Mouse (Mus musculus): ENCODE measurements around the gene Capns1. TPM values are rescaled to one million over a fixed set of nuclear protein-coding genes. Genes with fewer than 3 reads are reported as not detected.
"Not testable (repeated sequence)": the region's sequence is repeated elsewhere in the genome, so short reads cannot be mapped to it uniquely, and the experiment has no call there.

Capns1 gene
- polyA plus RNA-seq, 1 experiment = not detected

GRCm38 (mm10) chr7:30211025-30211424 lies 12.4 kb upstream of the Capns1 start:
- WGBS = 46% methylated on average over 4 of the region's 4 CpGs
- H3K27ac ChIP-seq (ENCODE audit: insufficient read depth, low read depth, low read length) = no peak overlapping the region
- no peak for TF ChIP-seq POLR2A (IDR thresholded peaks at IDR 0.05; ENCODE audit: insufficient read depth, low read depth, low read length)
- no peak overlapping the region for H3K4me3 ChIP-seq (ENCODE audit: insufficient read depth, low read depth, low read length)
- H3K4me1 ChIP-seq (ENCODE audit: control insufficient read depth, insufficient read depth, low read length) = no peaks in the 10 kb centered on the region

GRCm38 (mm10) chr7:30206364-30206763 lies 7.8 kb upstream of the Capns1 start:
- H3K27ac ChIP-seq (ENCODE audit: insufficient read depth, low read depth, low read length); H3K4me1 ChIP-seq (ENCODE audit: control insufficient read depth, insufficient read depth, low read length); H3K4me3 ChIP-seq (ENCODE audit: insufficient read depth, low read depth, low read length): not testable (repeated sequence)
- WGBS = 50% methylated on average over 5 of the region's 5 CpGs

- Histone ChIP-seq H3K4me3 (ENCODE audit: insufficient read depth, low read depth, low read length) (no peak overlapping the region), H3K27ac (ENCODE audit: insufficient read depth, low read depth, low read length) (no peak overlapping the region), H3K4me1 (ENCODE audit: control insufficient read depth, insufficient read depth, low read length) (no peaks in the 10 kb centered on the region)
- 3% methylated on average over 2 of the region's 2 CpGs for WGBS
- no peak for TF ChIP-seq POLR2A (IDR thresholded peaks at IDR 0.05; ENCODE audit: insufficient read depth, low read depth, low read length)
- no peak for TF ChIP-seq CTCF (IDR thresholded peaks at IDR 0.05; ENCODE audit: insufficient read depth, low read depth, low read length)
These were observed 6.8 kb upstream of the Capns1 start for GRCm38 (mm10) chr7:30205383-30205782.

GRCm38 (mm10) chr7:30204380-30204779 lies 5.8 kb upstream of the Capns1 start:
- 29% methylated on average over 8 of the region's 8 CpGs for WGBS
- Histone ChIP-seq H3K27ac (ENCODE audit: insufficient read depth, low read depth, low read length) (no peak overlapping the region), H3K4me3 (ENCODE audit: insufficient read depth, low read depth, low read length) (no peak overlapping the region), H3K4me1 (ENCODE audit: control insufficient read depth, insufficient read depth, low read length) (no peaks in the 10 kb centered on the region)
- TF ChIP-seq POLR2A (IDR thresholded peaks at IDR 0.05; ENCODE audit: insufficient read depth, low read depth, low read length) (no peak), CTCF (IDR thresholded peaks at IDR 0.05; ENCODE audit: insufficient read depth, low read depth, low read length) (no peak)

- 80% methylated on average over 11 of the region's 11 CpGs for whole genome bisulfite sequencing
- TF ChIP-seq POLR2A (IDR thresholded peaks at IDR 0.05; ENCODE audit: insufficient read depth, low read depth, low read length) (no peak), CTCF (IDR thresholded peaks at IDR 0.05; ENCODE audit: insufficient read depth, low read depth, low read length) (no peak)
- Histone ChIP-seq H3K27ac (ENCODE audit: insufficient read depth, low read depth, low read length) (no peak overlapping the region), H3K4me1 (ENCODE audit: control insufficient read depth, insufficient read depth, low read length) (no peaks in the 10 kb centered on the region), H3K4me3 (ENCODE audit: insufficient read depth, low read depth, low read length) (no peak overlapping the region)
These were observed 4.5 kb upstream of the Capns1 start for GRCm38 (mm10) chr7:30202895-30203690.

- H3K4me1 ChIP-seq (ENCODE audit: control insufficient read depth, insufficient read depth, low read length); H3K4me3 ChIP-seq (ENCODE audit: insufficient read depth, low read depth, low read length); H3K27ac ChIP-seq (ENCODE audit: insufficient read depth, low read depth, low read length): not testable (repeated sequence)
- 96% methylated on average over 5 of the region's 5 CpGs for WGBS
These were observed 2.0 kb upstream of the Capns1 start for GRCm38 (mm10) chr7:30200661-30201060.

GRCm38 (mm10) chr7:30200200-30200599 lies 1.6 kb upstream of the Capns1 start:
- TF ChIP-seq CTCF (IDR thresholded peaks at IDR 0.05; ENCODE audit: insufficient read depth, low read depth, low read length) (no peak), POLR2A (IDR thresholded peaks at IDR 0.05; ENCODE audit: insufficient read depth, low read depth, low read length) (no peak)
- Histone ChIP-seq H3K4me3 (ENCODE audit: insufficient read depth, low read depth, low read length) (no peak overlapping the region), H3K27ac (ENCODE audit: insufficient read depth, low read depth, low read length) (no peak overlapping the region), H3K4me1 (ENCODE audit: control insufficient read depth, insufficient read depth, low read length) (no peaks in the 10 kb centered on the region)
- WGBS = 65% methylated on average over 5 of the region's 5 CpGs

- TF ChIP-seq CTCF (IDR thresholded peaks at IDR 0.05; ENCODE audit: insufficient read depth, low read depth, low read length) (no peak), POLR2A (IDR thresholded peaks at IDR 0.05; ENCODE audit: insufficient read depth, low read depth, low read length) (no peak)
- no peaks in the 10 kb centered on the region for H3K4me1 ChIP-seq (ENCODE audit: control insufficient read depth, insufficient read depth, low read length)
- H3K27ac ChIP-seq (ENCODE audit: insufficient read depth, low read depth, low read length) = no peak overlapping the region
- WGBS = 80% methylated on average over 18 of the region's 18 CpGs
- no peak overlapping the region for H3K4me3 ChIP-seq (ENCODE audit: insufficient read depth, low read depth, low read length)
These were observed 1.0 kb upstream of the Capns1 start for GRCm38 (mm10) chr7:30199498-30200139.

GRCm38 (mm10) chr7:30197592-30198129 lies 950 bp downstream of the Capns1 start:
- TF ChIP-seq POLR2A (IDR thresholded peaks at IDR 0.05; ENCODE audit: insufficient read depth, low read depth, low read length) (no peak), CTCF (IDR thresholded peaks at IDR 0.05; ENCODE audit: insufficient read depth, low read depth, low read length) (no peak)
- H3K4me3 ChIP-seq (ENCODE audit: insufficient read depth, low read depth, low read length) = no peak overlapping the region
- 75% methylated on average over 5 of the region's 5 CpGs for WGBS
- H3K4me1 ChIP-seq (ENCODE audit: control insufficient read depth, insufficient read depth, low read length) = peaks cover 7% of the 10 kb centered on the region
- no peak overlapping the region for H3K27ac ChIP-seq (ENCODE audit: insufficient read depth, low read depth, low read length)

Measured in olfactory bulb, adult 2 months (tissue).